Mouse (Mus musculus) erythroid progenitor cell, adult 5-6 weeks (primary cell): ENCODE data around the gene Ctc1. TPM values are rescaled to one million over a fixed set of nuclear protein-coding genes. Genes with fewer than 3 reads are reported as not detected.
"Not testable (repeated sequence)": the region's sequence is repeated elsewhere in the genome, so short reads cannot be mapped to it uniquely, and the experiment has no call there.

ENCODE experiments used
- ATAC-seq: replicated peaks from 2 replicates; pipeline ENCODE4 v1.8.0; 2016; ENCODE audit warnings: moderate number of reproducible peaks, mild to moderate bottlenecking, moderate TSS enrichment, inconsistent platforms; ENCODE audit not compliant: poor library complexity, low FRiP score, severe bottlenecking
- total RNA-seq, 2 experiments: library from RNA; stranded (forward) in 1 of 2; stranded (reverse) in 1 of 2; fragments of 150-400 nt in 1 of 2; fragments of 186-747, 209-891 nt in 1 of 2; gene quantifications; 2 replicates each; pipeline versions ENCODE4 v1.2.3 to v1.2.4; 2015 to 2017; ENCODE audit warnings: low replicate concordance in 2 of 2

Ctc1 gene
- total RNA-seq, 2 experiments from 2014 or later, result 16.7 to 54.5 TPM

DNA sequence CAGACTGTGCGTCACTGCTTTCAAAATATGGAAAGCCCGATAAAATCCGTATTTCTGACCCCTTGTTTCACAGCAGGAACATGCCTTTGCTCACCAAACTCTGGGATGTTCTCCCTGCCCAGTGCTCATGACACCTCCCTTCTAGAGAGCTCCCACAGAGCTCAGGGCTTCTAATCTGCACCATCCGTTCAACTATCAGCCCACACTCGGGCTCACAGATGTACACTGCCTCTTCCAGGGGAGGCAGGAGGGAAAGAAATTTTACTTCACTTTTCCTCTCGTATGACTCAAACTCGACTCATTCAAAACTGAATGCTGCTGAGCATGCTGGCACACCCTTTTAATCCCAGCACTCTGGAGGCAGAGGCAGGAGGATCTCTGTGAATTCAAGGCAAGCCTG is 10.5 kb upstream of the Ctc1 start:
- ATAC-seq, result peak; percentile 67

DNA sequence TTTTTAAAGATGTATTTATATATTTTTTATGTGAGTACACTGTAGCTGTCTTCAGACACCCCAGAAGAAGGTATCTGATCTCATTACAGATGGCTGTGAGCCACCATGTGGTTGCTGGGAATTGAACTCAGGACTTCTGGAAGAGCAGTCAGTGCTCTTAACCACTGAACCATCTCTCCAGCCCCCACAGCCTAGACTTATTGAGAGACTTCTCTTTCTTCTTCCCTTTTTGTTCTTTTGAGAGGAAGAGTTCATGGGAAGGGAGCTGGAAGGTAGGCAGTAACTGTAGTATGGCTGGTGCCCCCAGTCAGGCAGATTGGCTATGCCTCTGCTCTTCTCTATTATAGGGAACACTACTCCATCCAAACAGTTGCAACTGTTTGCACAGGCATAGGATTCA is 9.1 kb upstream of the Ctc1 start:
- ATAC-seq, result not testable (repeated sequence)

DNA sequence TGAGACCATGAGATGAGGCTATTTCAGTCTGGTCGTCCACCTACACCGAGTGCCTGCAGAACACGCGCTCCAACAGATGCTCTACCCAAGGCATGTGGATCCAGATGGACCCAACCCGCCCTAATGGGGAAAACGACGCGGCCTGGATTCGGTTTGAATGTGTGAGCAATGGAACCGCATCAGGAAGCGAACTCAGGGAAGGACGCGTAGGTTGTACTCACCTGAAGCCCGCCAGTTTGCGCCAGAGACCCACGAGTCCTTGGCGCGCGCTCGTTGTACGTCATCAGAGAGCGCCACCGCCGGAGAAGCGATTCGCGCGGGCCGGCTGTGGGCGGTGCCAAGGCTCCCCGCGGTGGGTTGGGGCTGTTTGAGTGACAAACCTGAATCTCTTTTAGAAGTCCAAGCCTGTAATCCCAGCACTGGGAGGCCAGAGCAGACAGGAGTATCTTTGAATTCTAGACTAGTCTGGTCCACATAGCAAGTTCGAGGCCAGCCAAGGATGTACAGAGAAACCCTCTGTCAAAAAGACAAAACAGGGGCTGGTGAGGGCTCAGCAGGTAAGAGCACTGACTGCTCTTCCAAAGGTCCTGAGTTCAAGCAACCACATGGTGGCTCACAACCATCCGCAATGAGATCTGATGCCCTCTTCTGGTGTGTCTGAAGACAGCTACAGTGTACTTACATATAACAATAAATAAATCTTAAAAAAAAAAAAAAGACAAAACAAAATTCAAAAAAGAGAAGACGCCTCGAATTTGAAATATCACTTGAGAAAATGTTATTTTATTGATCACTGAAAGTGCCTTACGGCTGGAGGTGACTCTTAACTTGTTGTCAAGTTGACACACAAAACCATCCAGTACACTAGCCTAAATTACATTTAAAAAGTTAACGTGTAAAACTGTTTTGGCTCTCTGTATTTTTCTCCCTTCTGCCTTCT is 7.3 kb upstream of the Ctc1 start, which contains the start of gene Pfas:
TSS of gene Pfas (minus strand) at position 279 of the 940 bp plus-strand sequence.
- ATAC-seq, result peak; percentile 77

DNA sequence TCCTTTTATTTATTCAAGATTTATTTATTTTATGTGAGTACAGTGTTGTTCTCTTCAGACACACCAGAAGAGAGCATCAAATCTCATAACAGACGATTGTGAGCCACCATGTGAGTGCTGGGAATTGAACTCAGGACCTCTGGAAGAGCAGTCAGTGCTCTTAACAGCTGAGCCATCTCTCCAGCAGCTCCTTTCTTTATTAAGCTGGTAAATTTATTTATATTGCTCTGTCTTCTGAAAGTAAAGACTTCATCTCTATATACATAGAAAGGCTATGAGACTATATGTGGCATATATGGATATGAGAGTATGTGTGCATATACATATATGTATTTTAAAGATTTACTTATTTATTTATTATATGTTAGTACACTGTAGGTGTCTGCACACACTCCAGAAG is 6.2 kb upstream of the Ctc1 start:
- ATAC-seq, result no peak

DNA sequence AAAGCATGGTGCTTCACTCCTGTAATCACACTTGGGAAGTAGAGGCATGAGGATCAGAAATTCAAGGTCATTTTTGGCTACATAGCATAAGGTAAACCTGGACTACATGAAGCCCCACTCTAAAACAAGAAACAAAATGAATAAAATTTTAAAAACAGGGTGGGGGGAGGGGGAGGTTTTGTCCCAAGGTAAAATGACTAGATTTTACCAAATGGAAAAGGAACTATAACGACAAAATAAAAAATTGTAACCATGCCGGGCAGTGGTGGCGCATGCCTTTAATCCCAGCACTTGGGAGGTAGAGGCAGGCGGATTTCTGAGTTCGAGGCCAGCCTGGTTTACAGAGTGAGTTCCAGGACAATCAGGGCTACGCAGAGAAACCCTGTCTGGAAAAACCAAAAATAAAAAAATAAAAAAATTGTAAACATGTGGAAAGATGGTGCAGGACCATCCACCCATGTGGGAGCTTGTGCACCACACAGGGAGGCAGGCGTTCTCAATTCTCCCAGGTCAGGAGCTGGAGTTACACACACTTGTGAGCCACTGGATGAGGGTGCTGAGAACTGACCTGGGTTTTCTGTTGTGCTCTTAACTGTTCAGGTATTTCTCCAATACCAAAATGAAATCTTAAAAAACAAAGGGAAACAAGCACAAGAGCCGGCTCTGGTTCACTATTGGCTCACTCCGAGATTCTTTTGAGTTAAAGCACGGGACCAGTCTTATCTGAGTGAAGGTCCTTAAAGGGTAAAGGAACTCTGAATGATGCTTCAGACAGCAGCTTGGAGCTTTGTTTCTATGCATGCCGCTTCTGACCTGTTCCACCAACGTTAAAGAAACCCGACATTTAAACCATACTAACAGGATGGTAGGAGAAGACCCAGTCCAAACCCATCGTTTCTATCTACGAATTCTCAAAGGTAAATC is 5.0 kb upstream of the Ctc1 start:
- ATAC-seq, result no peak

DNA sequence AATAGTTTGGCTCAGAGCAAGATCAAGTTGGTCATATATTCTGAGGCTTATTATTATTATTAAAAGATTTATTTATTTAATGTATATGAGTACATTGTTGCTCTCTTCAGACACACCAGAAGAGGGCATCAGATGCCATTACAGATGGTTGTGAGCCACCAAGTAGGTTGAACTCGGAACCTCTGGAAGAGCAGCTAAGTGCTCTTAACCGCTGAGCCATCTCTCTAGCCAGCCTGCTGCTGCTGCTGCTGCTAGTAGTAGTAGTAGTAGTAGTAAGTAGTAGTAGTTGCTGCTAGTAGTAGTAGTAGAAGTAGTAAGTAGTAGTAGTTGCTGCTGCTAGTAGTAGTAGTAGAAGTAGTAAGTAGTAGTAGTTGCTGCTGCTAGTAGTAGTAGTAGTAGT is 4.3 kb upstream of the Ctc1 start:
- not testable (repeated sequence) for ATAC-seq

DNA sequence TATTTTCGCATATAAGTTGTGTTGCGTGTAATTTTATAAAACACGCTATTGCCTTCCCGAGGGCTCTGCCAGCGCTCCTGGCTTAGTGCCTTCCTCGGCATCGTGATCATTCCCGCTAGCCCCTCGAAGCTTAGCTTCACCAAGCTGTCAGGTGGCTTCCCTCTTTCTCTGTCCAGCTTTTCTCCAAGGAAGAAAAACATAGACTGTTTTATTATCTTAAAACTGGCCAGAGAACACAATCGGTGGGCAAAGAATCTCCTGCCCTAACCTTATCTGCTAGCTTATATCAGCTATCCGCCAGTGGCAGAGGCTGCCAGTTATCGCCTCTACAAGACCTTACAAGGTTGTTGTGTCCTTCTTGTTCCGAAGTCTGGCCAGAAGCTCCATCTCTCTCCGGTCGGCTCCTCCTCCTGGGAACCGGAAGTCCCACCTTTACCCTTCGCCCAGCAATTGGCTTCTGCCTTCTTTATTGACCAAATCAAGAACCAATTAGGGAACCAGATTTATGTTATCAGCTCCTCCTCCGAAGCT is 3.6 kb upstream of the Ctc1 start:
- peak; percentile 78 for ATAC-seq

DNA sequence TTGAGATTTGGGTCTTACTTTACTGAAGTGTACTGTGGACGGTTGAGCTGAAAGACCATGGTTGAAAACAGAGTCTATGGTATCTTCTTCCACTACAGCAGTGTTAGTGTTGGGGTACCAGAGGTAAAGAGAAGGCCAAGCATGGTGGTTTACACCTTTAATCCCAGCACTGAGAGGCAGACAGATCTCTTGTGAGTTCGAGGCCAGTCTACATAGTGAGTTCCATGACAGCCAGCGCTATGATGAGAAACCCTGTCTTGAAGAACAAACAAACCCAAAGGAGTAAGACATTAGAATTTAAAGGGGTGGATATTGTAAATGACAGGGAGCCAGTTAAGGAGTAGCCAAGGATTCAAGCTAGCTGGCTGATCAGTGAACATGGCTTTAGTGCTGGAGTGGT is 1.0 kb downstream of the Ctc1 start:
- ATAC-seq, result no peak

DNA sequence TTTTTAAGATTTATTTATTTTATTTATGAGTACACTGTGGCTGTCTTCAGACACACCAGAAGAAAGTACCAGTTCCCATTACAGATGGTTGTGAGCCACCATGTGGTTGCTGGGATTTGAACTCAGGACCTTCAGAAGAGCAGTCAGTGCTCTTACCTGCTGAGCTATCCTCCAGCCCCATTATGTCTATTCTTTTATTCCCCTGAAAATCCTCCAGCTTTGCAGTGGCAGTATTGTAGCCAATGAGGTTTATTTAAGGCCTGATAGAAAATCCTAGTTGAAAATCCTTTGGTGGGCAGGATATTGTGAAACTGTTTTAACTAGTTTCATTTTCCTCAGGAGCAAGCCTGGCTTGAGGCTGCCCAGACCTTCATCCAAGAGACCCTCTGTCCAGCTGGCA is 5.0 kb downstream of the Ctc1 start:
- no peak for ATAC-seq

DNA sequence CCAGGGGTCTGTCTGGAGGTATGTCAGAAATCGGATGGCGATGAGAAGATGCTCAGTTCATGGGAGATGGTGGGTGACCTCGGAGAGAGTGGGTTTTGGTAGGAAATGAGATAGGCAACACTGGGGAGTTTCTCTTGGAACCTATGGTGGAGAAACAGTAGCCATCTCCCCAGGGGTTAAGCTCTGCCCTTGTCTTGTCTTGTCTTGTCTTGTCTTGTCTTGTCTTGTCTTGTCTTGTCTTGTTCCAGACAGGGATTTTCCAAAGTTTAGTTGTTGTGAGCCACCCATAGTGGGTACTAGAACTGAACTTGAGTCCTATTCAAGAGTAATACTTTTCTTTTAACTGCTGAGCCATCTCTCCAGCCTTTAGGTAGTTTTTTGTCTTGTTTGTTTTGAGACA is 10.9 kb downstream of the Ctc1 start:
- ATAC-seq, result no peak

DNA sequence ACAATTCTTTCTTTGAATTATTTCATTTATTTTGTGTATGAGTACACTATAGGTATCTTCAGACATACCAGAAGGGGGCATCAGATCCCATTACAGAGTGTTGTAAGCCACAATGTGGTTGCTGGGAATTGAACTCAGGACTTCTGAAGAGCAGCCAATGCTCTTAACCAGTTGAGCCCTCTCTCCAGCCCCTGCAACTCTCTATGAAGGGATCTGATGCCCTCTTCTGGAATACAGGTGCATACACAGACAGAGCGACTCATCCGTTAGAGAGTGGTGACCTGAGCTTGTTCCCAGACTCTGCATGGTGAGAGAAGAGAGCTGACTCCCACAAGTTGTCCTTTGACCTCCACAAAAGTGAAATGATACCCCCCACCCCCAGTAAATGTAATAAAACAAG is 13.1 kb downstream of the Ctc1 start:
- peak; percentile 72 for ATAC-seq

DNA sequence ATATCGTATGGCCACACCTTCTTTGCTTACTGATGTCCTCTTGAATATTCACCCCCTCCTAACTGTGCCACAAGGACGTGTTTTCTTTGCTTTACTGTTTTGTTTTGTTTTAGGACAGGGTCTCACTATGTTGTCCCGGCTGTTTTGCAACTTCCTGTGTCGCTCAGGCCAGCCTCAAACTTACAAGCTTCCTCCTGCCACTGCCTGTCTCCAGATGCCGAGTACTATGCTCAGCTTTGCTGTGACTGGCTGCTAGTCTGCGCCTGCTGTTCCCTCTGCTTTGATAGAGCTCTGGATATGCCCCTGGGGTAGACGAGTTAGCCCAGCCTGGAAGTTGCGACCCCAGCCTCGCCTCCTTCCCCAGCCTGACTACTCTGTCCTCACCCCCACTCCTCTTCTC is 17.8 kb downstream of the Ctc1 start:
- ATAC-seq, result no peak

DNA sequence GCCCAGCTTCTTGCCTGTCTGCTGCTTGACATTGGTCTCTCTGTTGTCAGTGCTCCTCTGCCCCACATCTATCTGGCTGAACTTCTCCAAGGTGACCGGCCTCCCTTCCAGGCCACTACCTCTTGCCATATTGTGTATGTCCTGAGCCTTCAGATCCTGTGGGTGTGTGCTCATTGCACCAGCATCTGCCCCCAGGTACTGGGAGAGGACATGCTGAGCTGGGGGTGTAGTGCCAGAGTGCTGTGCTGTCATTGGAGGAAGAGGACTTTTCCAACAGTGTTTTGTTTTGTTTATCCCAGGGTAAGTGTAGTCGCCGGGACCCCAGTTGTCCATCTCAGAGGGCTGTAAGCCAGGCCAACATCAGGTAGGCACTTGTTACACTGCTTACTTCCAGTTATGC is 18.9 kb downstream of the Ctc1 start:
- no peak for ATAC-seq

DNA sequence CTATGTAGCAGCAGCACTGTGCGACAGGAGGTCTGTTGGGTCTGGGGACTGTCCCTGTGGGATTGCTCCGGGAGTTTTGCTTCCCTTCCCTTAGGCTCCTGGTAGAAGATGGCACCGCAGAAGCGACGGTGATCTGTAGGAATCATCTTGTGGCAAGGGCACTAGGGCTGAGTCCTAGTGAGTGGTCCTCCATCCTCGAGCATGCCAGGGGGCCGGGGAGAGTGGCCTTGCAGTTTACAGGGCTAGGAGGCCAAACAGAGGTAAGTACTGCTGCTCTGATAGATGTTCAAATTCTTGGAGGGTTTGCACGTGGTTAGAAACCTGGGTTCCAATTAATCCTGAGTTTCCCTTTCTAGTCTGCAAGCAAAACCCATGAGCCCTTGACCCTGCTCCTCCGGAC is 19.7 kb downstream of the Ctc1 start:
- no peak for ATAC-seq

DNA sequence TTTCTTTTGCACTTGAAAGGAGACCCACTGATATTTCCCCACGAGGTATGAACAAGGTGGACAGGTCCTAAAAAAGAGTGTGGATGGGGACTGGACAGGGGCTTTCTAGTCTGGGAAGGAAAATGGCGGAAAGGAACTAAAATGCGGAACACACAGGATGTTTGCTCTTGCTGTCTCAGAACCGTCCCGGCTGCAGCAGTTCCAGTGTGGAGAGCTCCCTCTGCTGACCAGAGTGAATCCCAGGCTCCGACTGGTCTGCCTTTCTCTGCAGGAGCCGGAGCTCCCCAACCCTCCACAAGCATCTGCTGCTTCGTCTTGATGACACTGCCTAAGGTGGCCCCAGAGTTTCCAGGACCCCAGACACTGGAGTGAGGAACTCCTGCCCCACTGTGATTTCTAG is 20.1 kb downstream of the Ctc1 start:
- peak; percentile 71 for ATAC-seq

DNA sequence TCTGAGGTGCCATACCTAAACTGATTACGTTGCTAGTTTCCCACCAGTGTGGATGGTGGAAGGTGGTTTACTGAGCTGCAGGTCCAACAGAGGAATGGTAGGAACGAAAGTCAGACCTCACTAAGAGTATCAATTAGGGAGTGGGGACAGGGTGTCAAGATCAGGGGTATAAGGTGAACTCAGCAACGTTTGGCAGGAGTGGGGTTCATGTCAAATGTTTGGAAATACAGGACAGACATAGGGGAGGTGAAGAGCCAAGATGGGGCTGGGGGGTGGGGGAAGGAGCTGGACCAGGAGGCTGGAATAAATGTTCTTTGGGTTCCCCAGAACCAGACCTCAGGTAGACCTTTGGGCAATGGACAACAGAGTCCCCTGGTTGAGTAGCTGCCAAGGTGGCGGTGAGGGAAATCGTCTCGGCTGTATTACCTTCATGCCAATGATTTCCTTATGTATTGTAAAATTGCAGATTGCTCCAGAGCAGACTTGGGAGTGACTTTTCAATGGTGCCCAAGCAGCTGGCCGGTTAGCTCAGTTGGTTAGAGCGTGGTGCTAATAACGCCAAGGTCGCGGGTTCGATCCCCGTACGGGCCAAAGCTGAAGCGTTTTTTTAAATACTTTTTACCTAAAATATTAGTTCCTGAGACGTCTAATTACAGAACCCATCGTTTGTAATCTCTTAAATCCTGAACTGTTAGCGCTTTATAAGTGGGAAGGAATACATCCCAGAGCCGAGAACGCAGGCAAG is 20.9 kb downstream of the Ctc1 start:
- 0 out of 2 replicates have a peak, but pooled peaks have one; percentile 16 for ATAC-seq

DNA sequence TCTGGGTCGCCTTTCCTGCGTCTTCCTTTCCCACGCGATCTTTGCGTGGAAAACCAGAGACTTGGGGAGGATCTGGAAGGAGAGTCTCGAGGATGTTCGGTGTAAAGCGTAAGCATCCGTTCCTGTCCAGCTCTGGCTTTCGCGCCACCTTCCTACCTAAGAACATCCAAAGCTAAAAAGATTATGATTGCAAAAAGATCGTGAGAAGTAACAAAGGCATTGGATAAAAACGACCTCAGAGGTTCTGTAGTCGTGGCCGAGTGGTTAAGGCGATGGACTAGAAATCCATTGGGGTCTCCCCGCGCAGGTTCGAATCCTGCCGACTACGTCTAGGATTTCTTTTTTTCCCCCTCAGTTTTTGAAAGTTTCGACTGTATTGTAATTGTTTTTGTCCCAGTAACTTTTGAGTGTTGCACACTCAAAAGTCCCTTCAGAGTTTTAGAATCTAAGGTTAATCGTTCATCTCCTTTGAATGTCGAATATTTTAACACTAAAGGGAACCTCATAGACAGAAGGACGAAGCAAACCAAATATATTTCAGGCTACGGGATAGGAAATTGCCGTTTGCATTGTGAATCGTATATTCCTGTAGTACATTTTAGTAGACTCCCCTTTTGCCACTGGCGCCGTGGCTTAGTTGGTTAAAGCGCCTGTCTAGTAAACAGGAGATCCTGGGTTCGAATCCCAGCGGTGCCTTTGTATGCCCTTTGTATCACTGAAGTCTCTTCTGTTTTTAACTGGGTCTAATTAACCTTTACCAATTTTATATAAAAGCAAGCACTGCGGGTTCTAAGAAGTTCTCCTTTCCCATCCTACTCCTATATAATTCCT is 21.7 kb downstream of the Ctc1 start:
- peak; percentile 15 for ATAC-seq

DNA sequence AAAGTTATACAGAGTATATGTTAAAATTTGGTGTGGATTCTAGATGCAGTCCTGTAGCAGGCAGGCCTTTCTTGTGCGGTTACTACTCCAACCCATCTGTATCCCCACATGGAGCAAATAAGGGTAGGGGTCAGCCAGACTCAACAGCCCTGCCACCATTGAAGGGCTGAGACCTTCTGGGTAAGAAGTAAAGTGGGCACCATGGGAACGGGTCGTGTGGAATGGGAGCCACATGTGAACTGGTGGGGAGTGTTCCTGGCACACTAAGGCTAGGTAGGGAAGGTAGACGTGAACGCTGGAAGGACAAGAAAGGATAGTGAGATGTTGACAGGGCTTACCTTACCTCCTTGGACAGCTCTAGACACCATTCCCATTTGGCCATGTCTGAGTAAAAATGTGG is 22.5 kb downstream of the Ctc1 start:
- ATAC-seq, result no peak
